Mouse (Mus musculus) spleen, adult 2 months (tissue): ENCODE results near the gene Gtf2ird1.
A peak's percentile ranks its signal among the peaks of the same experiment; 100 is the strongest.

Source experiments
- CTCF ChIP-seq: fragments of 200-500 bp; IDR thresholded peaks from 2 replicates; pipeline ENCODE4 v1.5.1; 2011; ENCODE audit warnings: mild to moderate bottlenecking, inconsistent platforms; ENCODE audit not compliant: insufficient read depth, insufficient read length, insufficient replicate concordance; ENCODE audit errors: extremely low read depth
- POLR2A ChIP-seq: fragments of 200-500 bp; IDR thresholded peaks from 2 replicates; pipeline ENCODE4 v1.6.1; 2011; ENCODE audit warnings: low read depth, low read length, inconsistent platforms

DNA sequence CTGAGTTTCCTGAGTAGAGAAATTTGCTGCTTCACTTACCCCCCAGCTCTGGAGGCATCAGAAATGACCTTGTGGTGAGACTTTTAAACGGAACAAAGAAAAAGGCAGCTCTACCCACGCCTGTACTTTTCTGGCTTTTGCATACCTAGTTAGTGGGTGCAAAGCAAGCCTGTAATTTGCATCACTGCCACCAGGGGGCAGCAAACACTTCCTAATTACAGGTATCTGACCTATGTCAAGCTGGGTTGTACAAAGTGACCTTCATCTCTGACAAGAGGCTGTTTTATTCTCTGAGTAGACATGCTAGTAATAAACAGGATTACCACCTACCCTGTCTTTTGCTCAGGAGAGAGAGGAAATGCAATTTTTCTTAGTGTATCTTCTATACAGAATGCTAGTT lies 71.4 kb downstream of the Gtf2ird1 start:
- no peak for TF ChIP-seq POLR2A
- peak; percentile 26; the same call in 1 of the 2 replicates for TF ChIP-seq CTCF
